22 mouse cellular contexts compared by ENCODE assay signal in the genomic region with DNA sequence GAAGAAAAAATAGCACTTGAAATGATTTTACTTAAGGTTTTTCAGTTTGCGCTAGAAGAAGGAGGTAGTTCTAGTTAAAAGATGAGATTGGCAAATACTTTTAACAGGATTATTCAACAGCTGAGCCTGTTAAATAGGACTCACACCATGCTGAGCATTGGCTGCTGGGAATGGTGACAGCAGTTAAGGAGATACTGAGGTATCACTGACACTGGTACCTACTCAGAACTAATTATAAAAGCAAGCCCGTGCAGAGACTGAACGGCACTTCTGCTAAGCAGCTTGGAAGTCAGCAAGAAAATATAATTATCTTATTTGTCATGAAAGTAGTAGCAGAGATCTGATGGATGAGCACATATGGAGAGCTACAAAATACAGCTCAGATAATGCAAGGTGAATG.
"Had no signal": no experiment of that assay in that cellular context is flagged by ENCODE, and none has a peak within 500 bp of the region (broad histone marks: within the 10 kb centered on the region; RNA-seq: fewer than 3 reads in every experiment).

No protein-coding gene starts in this region.

- H3K4me2 ChIP-seq: limb, embryonic 13.5 days; liver, embryonic 12.5 days; liver, embryonic 15.5 days; lung, embryonic 15.5 days; midbrain, embryonic 12.5 days; neural tube, embryonic 13.5 days; stomach, embryonic 15.5 days had no signal

- ATAC-seq: liver, embryonic 12.5 days had no signal

- H3K4me3 ChIP-seq: layer of hippocampus, adult 2 months; limb, embryonic 10.5 days; limb, embryonic 13.5 days; liver, embryonic 12.5 days; liver, embryonic 15.5 days; lung, embryonic 15.5 days; megakaryocyte, embryonic 14.5 days; midbrain, embryonic 12.5 days; myocyte; neural tube, embryonic 13.5 days; stomach, embryonic 15.5 days had no signal

- H3K27me3 ChIP-seq: limb, embryonic 13.5 days; liver, embryonic 12.5 days; liver, embryonic 15.5 days; lung, embryonic 15.5 days; megakaryocyte, embryonic 14.5 days; midbrain, embryonic 12.5 days; neural tube, embryonic 13.5 days; stomach, embryonic 15.5 days had no signal

- H3K27ac ChIP-seq: layer of hippocampus, adult 2 months; limb, embryonic 10.5 days; limb, embryonic 13.5 days; liver, embryonic 12.5 days; liver, embryonic 15.5 days; lung, embryonic 15.5 days; midbrain, embryonic 12.5 days; neural tube, embryonic 13.5 days; stomach, embryonic 15.5 days had no signal

- H3K9me3 ChIP-seq: limb, embryonic 10.5 days; limb, embryonic 13.5 days; liver, embryonic 12.5 days; liver, embryonic 15.5 days; lung, embryonic 15.5 days; megakaryocyte, embryonic 14.5 days; midbrain, embryonic 12.5 days; neural tube, embryonic 13.5 days; stomach, embryonic 15.5 days had no signal

- DNase-seq: kidney, adult 18-20 months; kidney, adult 9 months; kidney, postnatal 14 days; layer of hippocampus, adult 9-11 months; liver; lung, adult 18-20 months; lung, postnatal 36 days; retina, postnatal 1 day; right cerebral cortex, postnatal 25 days; spleen, adult 18-20 months; thymus, postnatal 25 days had no signal

- H3K9ac ChIP-seq: limb, embryonic 13.5 days; liver, embryonic 12.5 days; liver, embryonic 15.5 days; lung, embryonic 15.5 days; midbrain, embryonic 12.5 days; neural tube, embryonic 13.5 days; stomach, embryonic 15.5 days had no signal

- H3K36me3 ChIP-seq: limb, embryonic 10.5 days; limb, embryonic 13.5 days; liver, embryonic 12.5 days; liver, embryonic 15.5 days; lung, embryonic 15.5 days; midbrain, embryonic 12.5 days; neural tube, embryonic 13.5 days; stomach, embryonic 15.5 days had no signal

- H3K4me1 ChIP-seq: limb, embryonic 10.5 days; limb, embryonic 13.5 days; liver, embryonic 12.5 days; liver, embryonic 15.5 days; lung, embryonic 15.5 days; megakaryocyte, embryonic 14.5 days; midbrain, embryonic 12.5 days; neural tube, embryonic 13.5 days; stomach, embryonic 15.5 days had no signal
